Mouse (Mus musculus) embryonic facial prominence, embryonic 11.5 days (tissue): ENCODE measurements around the gene Pou4f2. TPM values are rescaled to one million over a fixed set of nuclear protein-coding genes. Genes with fewer than 3 reads are reported as not detected.

ENCODE experiments used
- polyA plus RNA-seq: library from polyadenylated mRNA; unstranded; fragments of >200 nt; fragmentation: Nextera tagmentation; extraction: Ambion mirVana; gene quantifications from 2 replicates; pipeline ENCODE4 v1.2.1, GENCODE M21; 2014

Pou4f2 gene
- polyA plus RNA-seq, 1 experiment from 2014 or later: 0.21 TPM

Other genes with a start within 250 kb of the Pou4f2 start
- gene Ttc29, start 223.3 kb downstream of the Pou4f2 start, polyA plus RNA-seq: 0.46 and 0.88 TPM in 2 replicates
- gene Rbmxl1, start 72.3 kb upstream of the Pou4f2 start, polyA plus RNA-seq: 424 and 468 TPM in 2 replicates
- 9.2 and 10.2 TPM in 2 replicates for gene Slc10a7, start 72.7 kb upstream of the Pou4f2 start, polyA plus RNA-seq